Mouse (Mus musculus) CH12.LX (cell line): Measurements from ENCODE around the gene Plin2. TPM values are rescaled to one million over a fixed set of nuclear protein-coding genes. Genes with fewer than 3 reads are reported as not detected.

Source experiments
- DNase-seq: peaks from one replicate; pipeline ENCODE4 v3.0.0-alpha.2; 2013; ENCODE audit errors: extremely low read depth
- H3K27ac ChIP-seq: 2 replicates; pipeline ENCODE4 v1.5.1; 2012; ENCODE audit warnings: low read depth, mild to moderate bottlenecking, control low read depth, moderate library complexity; ENCODE audit not compliant: insufficient read depth
- H3K27me3 ChIP-seq: replicated peaks from 2 replicates; pipeline ENCODE3; 2012; ENCODE audit warnings: inconsistent platforms
- H3K36me3 ChIP-seq, 2 experiments: replicated peaks in 1 of 2; 2 replicates each; pipeline versions ENCODE3 to v1.6.1; 2012; ENCODE audit warnings: inconsistent platforms in 1 of 2, low read length in 1 of 2, mild to moderate bottlenecking in 1 of 2, mixed read lengths in 1 of 2, moderate library complexity in 1 of 2; ENCODE audit not compliant: control insufficient read depth in 1 of 2, insufficient read depth in 1 of 2
- H3K4me1 ChIP-seq, 2 experiments: 2 replicates each; pipeline ENCODE4 v1.6.1; 2012; ENCODE audit warnings: inconsistent platforms in 1 of 2, moderate library complexity in 1 of 2; ENCODE audit not compliant: insufficient read depth in 2 of 2, control insufficient read depth in 1 of 2
- H3K4me2 ChIP-seq: 2 replicates; pipeline ENCODE4 v1.6.1; 2012; ENCODE audit warnings: low read depth, mild to moderate bottlenecking, control low read depth; ENCODE audit not compliant: poor library complexity, insufficient read depth, severe bottlenecking
- H3K4me3 ChIP-seq, 3 experiments: fragments of 150-350 bp in 1 of 3; sonication (generic) in 1 of 3; replicated peaks in 1 of 3; 2 replicates each; pipeline versions ENCODE3 to v1.5.1; 2011 to 2012; ENCODE audit warnings: low read depth in 2 of 3, low read length in 2 of 3, mild to moderate bottlenecking in 2 of 3, moderate library complexity in 2 of 3, control low read depth in 1 of 3, improper control_type of control experiment in 1 of 3, inconsistent platforms in 1 of 3, mixed read lengths in 1 of 3; ENCODE audit not compliant: poor library complexity in 1 of 3
- H3K79me2 ChIP-seq: replicated peaks from 2 replicates; pipeline ENCODE4 v1.6.1; 2012; ENCODE audit warnings: mild to moderate bottlenecking, moderate library complexity; ENCODE audit not compliant: control insufficient read depth, poor library complexity, insufficient read depth, severe bottlenecking; ENCODE audit errors: extremely low read depth
- H3K9ac ChIP-seq: 2 replicates; pipeline ENCODE4 v1.6.1; 2012; ENCODE audit warnings: low read depth, mild to moderate bottlenecking, control low read depth, moderate library complexity; ENCODE audit not compliant: insufficient read depth
- H3K9me3 ChIP-seq: replicated peaks from 2 replicates; pipeline ENCODE3; 2012; ENCODE audit warnings: low read length, inconsistent platforms, mixed read lengths
- BHLHE40 ChIP-seq: IDR thresholded peaks from 2 replicates; pipeline ENCODE4 v1.6.1; 2011; ENCODE audit warnings: mild to moderate bottlenecking, low read depth, low read length, improper control_type of control experiment
- CTCF ChIP-seq, 2 experiments: IDR thresholded peaks in 1 of 2; conservative IDR thresholded peaks in 1 of 2; 2 replicates each; pipeline ENCODE4 v1.5.1; 2011 to 2012; ENCODE audit warnings: low read depth in 2 of 2, low read length in 2 of 2, improper control_type of control experiment in 1 of 2, inconsistent platforms in 1 of 2, mild to moderate bottlenecking in 1 of 2, moderate library complexity in 1 of 2
- EP300 ChIP-seq: IDR thresholded peaks from 2 replicates; pipeline ENCODE4 v1.6.1; 2011; ENCODE audit warnings: low read length, improper control_type of control experiment
- ETS1 ChIP-seq: conservative IDR thresholded peaks from 2 replicates; pipeline ENCODE4 v1.6.1; 2012; ENCODE audit warnings: low read depth, mild to moderate bottlenecking, inconsistent platforms, low read length, improper control_type of control experiment, moderate library complexity
- HCFC1 ChIP-seq: IDR thresholded peaks from 2 replicates; pipeline ENCODE4 v1.6.1; 2012; ENCODE audit warnings: low read depth, mild to moderate bottlenecking, inconsistent platforms, low read length, improper control_type of control experiment
- IRF4 ChIP-seq: IDR thresholded peaks from 2 replicates; pipeline ENCODE4 v1.6.1; 2014; ENCODE audit warnings: low read depth, mild to moderate bottlenecking, inconsistent platforms, low read length, improper control_type of control experiment
- JUN ChIP-seq: IDR thresholded peaks from 2 replicates; pipeline ENCODE4 v1.6.1; 2011; ENCODE audit warnings: low read depth, mild to moderate bottlenecking, low read length, improper control_type of control experiment, moderate library complexity; ENCODE audit not compliant: insufficient read depth
- JUND ChIP-seq: conservative IDR thresholded peaks from 2 replicates; pipeline ENCODE4 v1.6.1; 2011; ENCODE audit warnings: low read depth, low read length, improper control_type of control experiment
- KAT2A ChIP-seq: IDR thresholded peaks from 2 replicates; pipeline ENCODE4 v1.6.1; 2012; ENCODE audit warnings: low read length, improper control_type of control experiment, inconsistent platforms; ENCODE audit not compliant: insufficient replicate concordance
- MAFK ChIP-seq: IDR thresholded peaks from 2 replicates; pipeline ENCODE4 v1.6.1; 2011; ENCODE audit warnings: low read length, improper control_type of control experiment; ENCODE audit not compliant: insufficient replicate concordance
- MEF2A ChIP-seq: IDR thresholded peaks from 2 replicates; pipeline ENCODE4 v1.6.1; 2014; ENCODE audit warnings: low read depth, mild to moderate bottlenecking, inconsistent platforms, low read length, improper control_type of control experiment, borderline replicate concordance
- MYC ChIP-seq: IDR thresholded peaks from 2 replicates; pipeline ENCODE4 v1.6.1; 2011; ENCODE audit warnings: low read depth, mild to moderate bottlenecking, improper control_type of control experiment, low read length
- NRF1 ChIP-seq: IDR thresholded peaks from 2 replicates; pipeline ENCODE4 v1.6.1; 2014; ENCODE audit warnings: low read depth, mild to moderate bottlenecking, inconsistent platforms, low read length, improper control_type of control experiment, moderate library complexity
- PAX5 ChIP-seq: IDR thresholded peaks from 2 replicates; pipeline ENCODE4 v1.6.1; 2012; ENCODE audit warnings: low read length, inconsistent platforms, mixed read lengths
- POLR2A ChIP-seq: IDR thresholded peaks from 2 replicates; pipeline ENCODE4 v1.6.1; 2011; ENCODE audit warnings: low read depth, mild to moderate bottlenecking, improper control_type of control experiment, low read length
- RAD21 ChIP-seq: IDR thresholded peaks from 2 replicates; pipeline ENCODE4 v1.6.1; 2011; ENCODE audit warnings: low read depth, mild to moderate bottlenecking, low read length, improper control_type of control experiment, moderate library complexity
- RCOR1 ChIP-seq: conservative IDR thresholded peaks from 2 replicates; pipeline ENCODE4 v1.6.1; 2012; ENCODE audit warnings: low read depth, mild to moderate bottlenecking, inconsistent platforms, low read length, improper control_type of control experiment
- SIN3A ChIP-seq: IDR thresholded peaks from 2 replicates; pipeline ENCODE4 v1.6.1; 2012; ENCODE audit warnings: low read length, improper control_type of control experiment, inconsistent platforms
- SMC3 ChIP-seq: IDR thresholded peaks from 2 replicates; pipeline ENCODE4 v1.6.1; 2011; ENCODE audit warnings: low read depth, low read length, improper control_type of control experiment
- TCF12 ChIP-seq: IDR thresholded peaks from 2 replicates; pipeline ENCODE4 v1.6.1; 2014; ENCODE audit warnings: low read depth, mild to moderate bottlenecking, inconsistent platforms, low read length, improper control_type of control experiment
- USF2 ChIP-seq: conservative IDR thresholded peaks from 2 replicates; pipeline ENCODE4 v1.6.1; 2011; ENCODE audit warnings: low read depth, low read length, improper control_type of control experiment
- ZC3H11A ChIP-seq: IDR thresholded peaks from 2 replicates; pipeline ENCODE4 v1.6.1; 2012; ENCODE audit warnings: low read depth, mild to moderate bottlenecking, inconsistent platforms, low read length, improper control_type of control experiment
- dilution Hi-C: fragments of 300-500 bp; cut with MboI; formaldehyde crosslinking; loops from 2 replicates; pipeline ENCODE4 v1.14.3; 2020; ENCODE audit warnings: low sequenced_read_pairs; ENCODE audit not compliant: extremely low pct_unique_long_range_greater_than_20kb, extremely low pct_ligation_motif_present
- in situ Hi-C: fragments of 300-500 bp; cut with MboI; formaldehyde crosslinking; loops from 3 replicates; pipeline ENCODE4 v1.14.3; 2019; ENCODE audit warnings: low sequenced_read_pairs, low pct_ligation_motif_present, low pct_unique_long_range_greater_than_20kb, mixed read lengths
- polyA plus RNA-seq: library from polyadenylated mRNA; unstranded; fragments of >175 nt; gene quantifications from 2 replicates; pipeline ENCODE4 v1.2.1, GENCODE M21; 2012; ENCODE audit warnings: low read depth; ENCODE audit not compliant: insufficient read length
- total RNA-seq, 2 experiments: library from RNA; depleted of rRNA; stranded (reverse); fragments of 300-350 nt in 1 of 2; fragments of >200 nt in 1 of 2; gene quantifications; 2 replicates each; pipeline ENCODE4 v1.2.3; 2012 to 2014

Plin2 gene
- total and polyA plus RNA-seq, 3 experiments, result 13.4 to 44.9 (median 22.9) TPM

DNA sequence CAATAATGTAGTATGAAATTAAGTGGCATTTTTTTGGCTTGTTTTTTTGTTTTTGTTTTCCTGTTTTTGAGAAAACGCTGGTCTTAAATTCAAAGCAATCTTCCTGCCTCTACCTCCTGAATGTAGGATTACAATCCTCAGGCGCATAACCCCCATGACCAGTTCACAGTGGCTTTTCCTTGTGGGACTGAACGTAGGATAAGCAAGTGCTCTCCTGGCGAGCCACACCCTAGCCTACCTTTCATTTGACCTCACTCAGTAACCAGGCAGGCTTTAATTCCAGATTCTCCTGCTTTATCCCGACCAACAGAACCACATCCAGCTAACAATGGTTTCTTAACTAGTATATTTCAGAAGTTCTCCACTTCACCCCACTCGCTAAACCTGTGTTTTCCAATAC, 20.9 kb upstream of the Plin2 start:
- Histone ChIP-seq H3K27me3 (no peaks in the 10 kb centered on the region), H3K9ac (no peak overlapping the region), H3K27ac (no peak overlapping the region), H3K9me3 (no peaks in the 10 kb centered on the region), H3K36me3 (no peaks in the 10 kb centered on the region), H3K4me2 (no peak overlapping the region), H3K79me2 (no peaks in the 10 kb centered on the region), H3K4me1 (no peaks in the 10 kb centered on the region), H3K4me3 (no peak overlapping the region)
- in situ Hi-C loops (loop anchor here (10.0 kb wide), 1 partner anchor 146 kb away; no protein-coding TSS in a partner anchor), dilution Hi-C loops (no loop called here)
- TF ChIP-seq SMC3 (no peak), RCOR1 (no peak)
- DNase-seq, result no peak

DNA sequence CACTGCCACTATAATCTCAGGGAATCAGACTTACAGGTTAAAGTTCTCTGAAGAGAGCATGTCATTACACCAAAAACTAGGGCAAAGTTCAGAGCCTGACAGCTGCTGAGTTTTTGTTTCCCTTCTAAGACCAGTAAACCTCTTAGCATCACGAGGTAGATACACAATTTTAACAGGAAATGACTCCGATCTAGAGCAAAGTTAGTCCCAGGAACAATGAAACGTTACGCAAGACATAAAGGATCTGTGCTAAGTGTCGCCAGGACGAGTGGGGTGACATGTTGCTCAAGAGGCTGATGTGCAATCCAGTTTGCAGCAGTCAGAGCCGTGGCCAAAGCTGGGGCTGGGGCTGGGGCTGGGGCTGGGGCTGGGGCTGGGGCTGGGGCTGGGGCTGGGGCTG, 20.3 kb upstream of the Plin2 start:
- dilution Hi-C loops (no loop called here), in situ Hi-C loops (loop anchor here (10.0 kb wide), 1 partner anchor 145 kb away; no protein-coding TSS in a partner anchor)
- Histone ChIP-seq H3K4me2 (no peak overlapping the region), H3K4me3 (no peak overlapping the region), H3K9me3 (no peaks in the 10 kb centered on the region), H3K79me2 (no peaks in the 10 kb centered on the region), H3K27ac (no peak overlapping the region), H3K27me3 (no peaks in the 10 kb centered on the region), H3K9ac (no peak overlapping the region), H3K4me1 (peaks cover 0 to 2% of the 10 kb centered on the region in 2 experiments; a peak in 2 of 4 replicates), H3K36me3 (no peaks in the 10 kb centered on the region)
- TF ChIP-seq USF2 (no peak), TCF12 (no peak), SMC3 (no peak), MEF2A (no peak), ETS1 (no peak), SIN3A (no peak)
- no peak for DNase-seq

DNA sequence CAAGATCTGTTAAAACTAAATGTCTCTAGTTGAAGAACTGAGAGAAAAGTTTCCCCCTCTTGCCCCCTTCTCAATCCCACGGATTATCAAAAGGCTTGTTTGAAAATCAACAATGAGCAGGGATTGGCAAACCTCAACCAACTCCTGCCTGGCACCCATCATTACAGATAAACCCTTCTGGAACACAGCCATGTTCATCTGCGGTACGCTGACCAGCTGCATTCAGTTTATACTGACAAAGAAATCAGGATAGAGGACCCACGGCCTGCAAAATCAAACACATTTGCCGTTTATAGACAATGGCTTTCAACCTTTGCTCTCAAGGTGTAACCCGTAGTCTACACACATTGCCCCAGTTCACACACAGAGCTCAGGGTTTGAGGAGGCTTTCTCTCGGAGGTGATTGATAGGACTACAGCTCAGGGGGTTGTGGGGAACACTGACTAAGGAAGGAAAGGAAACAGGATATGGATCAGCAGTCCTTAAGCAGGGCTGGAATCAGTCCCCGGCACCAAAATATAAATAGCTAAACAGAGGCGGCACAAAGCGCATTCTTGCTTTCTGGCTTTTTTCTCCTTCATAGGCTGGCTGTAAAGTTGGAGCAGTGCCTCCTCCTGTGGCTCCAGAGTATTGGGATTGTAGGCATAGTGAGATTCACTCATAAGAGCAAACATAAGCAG, 19.3 kb upstream of the Plin2 start:
- Histone ChIP-seq H3K4me2 (no peak overlapping the region), H3K4me1 (peaks cover 0 to 4% of the 10 kb centered on the region in 2 experiments; a peak in 2 of 4 replicates), H3K27me3 (no peaks in the 10 kb centered on the region), H3K9me3 (no peaks in the 10 kb centered on the region), H3K27ac (no peak overlapping the region), H3K4me3 (no peak overlapping the region), H3K9ac (no peak overlapping the region), H3K36me3 (no peaks in the 10 kb centered on the region), H3K79me2 (no peaks in the 10 kb centered on the region)
- DNase-seq, result no peak
- in situ Hi-C loops (loop anchor here (10.0 kb wide), 1 partner anchor 114 kb away; the partner anchor contains the start of gene Rraga), dilution Hi-C loops (no loop called here)
- no peak for TF ChIP-seq CTCF (conservative IDR thresholded peaks at IDR 0.05 in 1 of 2, IDR thresholded peaks at IDR 0.05 in 1 of 2; ENCODE audit: low read depth in 2 of 2, low read length in 2 of 2)
- TF ChIP-seq ZC3H11A, result no peak
- no peak for TF ChIP-seq MAFK
- no peak for TF ChIP-seq SMC3
- no peak for TF ChIP-seq HCFC1
- TF ChIP-seq NRF1, result no peak
- TF ChIP-seq JUN, result no peak
- TF ChIP-seq PAX5, result no peak
- TF ChIP-seq BHLHE40, result no peak
- TF ChIP-seq JUND, result no peak
- TF ChIP-seq SIN3A, result no peak
- no peak for TF ChIP-seq KAT2A
- TF ChIP-seq TCF12, result no peak
- TF ChIP-seq MYC, result no peak
- TF ChIP-seq POLR2A, result no peak
- TF ChIP-seq RCOR1, result no peak
- no peak for TF ChIP-seq EP300
- TF ChIP-seq RAD21, result no peak
- TF ChIP-seq IRF4, result no peak
- no peak for TF ChIP-seq MEF2A
